Mouse (Mus musculus): ENCODE measurements at regions not wholly inside any gene's neighbourhood (a gene's known extent, or its start where the extent isn't known, plus 50 kb on each side); places are given as distances from the start of the nearest gene placed in this dataset.
A peak's percentile ranks its signal among the peaks of the same experiment; 100 is the strongest.

GRCm38 (mm10) chr3:50940656-50941055 is 283.6 kb upstream of the Noct start:
- DNase-seq (ENCODE audit: low spot score) = no peak

- no peak for DNase-seq (ENCODE audit: low spot score)
These were observed 270.8 kb upstream of the Noct start for GRCm38 (mm10) chr3:50953456-50953855.

GRCm38 (mm10) chr3:50970386-50970785 is 253.9 kb upstream of the Noct start:
- DNase-seq (ENCODE audit: low spot score) = no peak

GRCm38 (mm10) chr3:50973081-50973480 is 251.2 kb upstream of the Noct start:
- no peak for DNase-seq (ENCODE audit: low spot score)

GRCm38 (mm10) chr3:50976141-50976780 is 248.0 kb upstream of the Noct start:
- DNase-seq (ENCODE audit: low spot score) = no peak

GRCm38 (mm10) chr3:50976818-50977217 is 247.4 kb upstream of the Noct start:
- DNase-seq (ENCODE audit: low spot score) = no peak

GRCm38 (mm10) chr3:50978636-50979035 is 245.6 kb upstream of the Noct start:
- DNase-seq (ENCODE audit: low spot score) = no peak

- no peak for DNase-seq (ENCODE audit: low spot score)
These were observed 244.7 kb upstream of the Noct start for GRCm38 (mm10) chr3:50979592-50979991.

- DNase-seq (ENCODE audit: low spot score) = no peak
These were observed 242.5 kb upstream of the Noct start for GRCm38 (mm10) chr3:50981751-50982150.

- no peak for DNase-seq (ENCODE audit: low spot score)
These were observed 241.6 kb upstream of the Noct start for GRCm38 (mm10) chr3:50982649-50983048.

- DNase-seq (ENCODE audit: low spot score) = no peak
These were observed 241.1 kb upstream of the Noct start for GRCm38 (mm10) chr3:50983126-50983525.

GRCm38 (mm10) chr3:50983962-50984765 is 240.1 kb upstream of the Noct start:
- DNase-seq (ENCODE audit: low spot score) = no peak

GRCm38 (mm10) chr3:50987821-50988220 is 236.4 kb upstream of the Noct start:
- DNase-seq (ENCODE audit: low spot score) = no peak

- DNase-seq (ENCODE audit: low spot score) = no peak
These were observed 233.4 kb upstream of the Noct start for GRCm38 (mm10) chr3:50990810-50991209.

- DNase-seq (ENCODE audit: low spot score) = no peak
These were observed 231.5 kb upstream of the Noct start for GRCm38 (mm10) chr3:50992581-50993313.

GRCm38 (mm10) chr3:50999745-51000144 is 224.5 kb upstream of the Noct start:
- no peak for DNase-seq (ENCODE audit: low spot score)

- DNase-seq (ENCODE audit: low spot score) = no peak
These were observed 223.3 kb upstream of the Noct start for GRCm38 (mm10) chr3:51000938-51001337.

- peak; percentile 6 for DNase-seq (ENCODE audit: low spot score)
These were observed 221.6 kb upstream of the Noct start for GRCm38 (mm10) chr3:51002662-51003061.

- no peak for DNase-seq (ENCODE audit: low spot score)
These were observed 220.6 kb upstream of the Noct start for GRCm38 (mm10) chr3:51003506-51004170.

- no peak for DNase-seq (ENCODE audit: low spot score)
These were observed 220.0 kb upstream of the Noct start for GRCm38 (mm10) chr3:51004216-51004615.

- no peak for DNase-seq (ENCODE audit: low spot score)
These were observed 215.1 kb upstream of the Noct start for GRCm38 (mm10) chr3:51009098-51009497.

GRCm38 (mm10) chr3:51019650-51020346 is 204.4 kb upstream of the Noct start:
- no peak for DNase-seq (ENCODE audit: low spot score)
